Mouse (Mus musculus): ENCODE results near the gene Bahd1. TPM values are rescaled to one million over a fixed set of nuclear protein-coding genes. Genes with fewer than 3 reads are reported as not detected.

Bahd1 gene
- polyA plus RNA-seq, 1 experiment from 2014 or later = 6.5 TPM

GRCm38 (mm10) chr2:118876453-118876852 lies 23.7 kb upstream of the Bahd1 start:
- H3K4me2 ChIP-seq (ENCODE audit: low read length) = no peak overlapping the region
- H3K9ac ChIP-seq (replicated peaks; ENCODE audit: low read depth, low read length) = no peak overlapping the region
- ATAC-seq = no peak
- no peak overlapping the region for H3K4me3 ChIP-seq (replicated peaks; ENCODE audit: low read length)
- 92% methylated on average over 9 of the region's 9 CpGs for WGBS
- H3K9me3 ChIP-seq (ENCODE audit: control insufficient read depth, low read length) = no peaks in the 10 kb centered on the region
- H3K27me3 ChIP-seq (replicated peaks; ENCODE audit: control insufficient read depth, insufficient read depth, low read length) = no peaks in the 10 kb centered on the region
- H3K36me3 ChIP-seq (ENCODE audit: control insufficient read depth, insufficient read depth) = peaks cover 3% of the 10 kb centered on the region; the same call in 1 of the 2 replicates
- no peak overlapping the region for H3K27ac ChIP-seq (ENCODE audit: low read length)
- H3K4me1 ChIP-seq (replicated peaks; ENCODE audit: control insufficient read depth, insufficient read depth, low read length) = no peaks in the 10 kb centered on the region

- peaks cover 3% of the 10 kb centered on the region; the same call in 1 of the 2 replicates for H3K36me3 ChIP-seq (ENCODE audit: control insufficient read depth, insufficient read depth)
- 78% methylated on average over 4 of the region's 4 CpGs for WGBS
- peaks cover 2% of the 10 kb centered on the region; the same call in 1 of the 2 replicates for H3K27me3 ChIP-seq (replicated peaks; ENCODE audit: control insufficient read depth, insufficient read depth, low read length)
- no peak overlapping the region for H3K9ac ChIP-seq (replicated peaks; ENCODE audit: low read depth, low read length)
- H3K9me3 ChIP-seq (ENCODE audit: control insufficient read depth, low read length) = no peaks in the 10 kb centered on the region
- ATAC-seq = no peak
- H3K4me1 ChIP-seq (replicated peaks; ENCODE audit: control insufficient read depth, insufficient read depth, low read length) = peaks cover 5% of the 10 kb centered on the region
- H3K27ac ChIP-seq (ENCODE audit: low read length) = no peak overlapping the region
- no peak overlapping the region for H3K4me3 ChIP-seq (replicated peaks; ENCODE audit: low read length)
- no peak overlapping the region for H3K4me2 ChIP-seq (ENCODE audit: low read length)
These were observed 19.2 kb upstream of the Bahd1 start for GRCm38 (mm10) chr2:118881019-118881418.

GRCm38 (mm10) chr2:118881956-118882355 lies 18.2 kb upstream of the Bahd1 start:
- Histone ChIP-seq H3K9me3 (ENCODE audit: control insufficient read depth, low read length) (no peaks in the 10 kb centered on the region), H3K9ac (replicated peaks; ENCODE audit: low read depth, low read length) (no peak overlapping the region), H3K27me3 (replicated peaks; ENCODE audit: control insufficient read depth, insufficient read depth, low read length) (peaks cover 2% of the 10 kb centered on the region; the same call in 1 of the 2 replicates), H3K36me3 (ENCODE audit: control insufficient read depth, insufficient read depth) (no peaks in the 10 kb centered on the region; the same call in 1 of the 2 replicates), H3K4me3 (replicated peaks; ENCODE audit: low read length) (no peak overlapping the region), H3K4me2 (ENCODE audit: low read length) (no peak overlapping the region), H3K27ac (ENCODE audit: low read length) (no peak overlapping the region), H3K4me1 (replicated peaks; ENCODE audit: control insufficient read depth, insufficient read depth, low read length) (peaks cover 5% of the 10 kb centered on the region)
- no peak for ATAC-seq
- 84% methylated on average over 5 of the region's 5 CpGs for WGBS

- peaks cover 2% of the 10 kb centered on the region; the same call in 1 of the 2 replicates for H3K27me3 ChIP-seq (replicated peaks; ENCODE audit: control insufficient read depth, insufficient read depth, low read length)
- H3K36me3 ChIP-seq (ENCODE audit: control insufficient read depth, insufficient read depth) = no peaks in the 10 kb centered on the region
- peaks cover 9% of the 10 kb centered on the region for H3K4me1 ChIP-seq (replicated peaks; ENCODE audit: control insufficient read depth, insufficient read depth, low read length)
- peak; percentile 88 for ATAC-seq
- peak overlapping the region; percentile 82 for H3K4me2 ChIP-seq (ENCODE audit: low read length)
- no peaks in the 10 kb centered on the region for H3K9me3 ChIP-seq (ENCODE audit: control insufficient read depth, low read length)
- H3K4me3 ChIP-seq (replicated peaks; ENCODE audit: low read length) = peak overlapping the region; percentile 44
- WGBS = 3% methylated on average over 32 of the region's 32 CpGs
- H3K9ac ChIP-seq (replicated peaks; ENCODE audit: low read depth, low read length) = peak overlapping the region; percentile 66
- H3K27ac ChIP-seq (ENCODE audit: low read length) = no peak overlapping the region
These were observed 17.1 kb upstream of the Bahd1 start for GRCm38 (mm10) chr2:118882840-118883679.

GRCm38 (mm10) chr2:118887440-118887839 lies 12.7 kb upstream of the Bahd1 start:
- Histone ChIP-seq H3K4me3 (replicated peaks; ENCODE audit: low read length) (no peak overlapping the region), H3K4me2 (ENCODE audit: low read length) (no peak overlapping the region), H3K27ac (ENCODE audit: low read length) (no peak overlapping the region), H3K36me3 (ENCODE audit: control insufficient read depth, insufficient read depth) (no peaks in the 10 kb centered on the region), H3K9me3 (ENCODE audit: control insufficient read depth, low read length) (no peaks in the 10 kb centered on the region), H3K4me1 (replicated peaks; ENCODE audit: control insufficient read depth, insufficient read depth, low read length) (peaks cover 9% of the 10 kb centered on the region), H3K9ac (replicated peaks; ENCODE audit: low read depth, low read length) (no peak overlapping the region), H3K27me3 (replicated peaks; ENCODE audit: control insufficient read depth, insufficient read depth, low read length) (peaks cover 2% of the 10 kb centered on the region; the same call in 1 of the 2 replicates)
- 66% methylated on average over 13 of the region's 13 CpGs for WGBS
- no peak for ATAC-seq

GRCm38 (mm10) chr2:118887845-118888548 lies 12.2 kb upstream of the Bahd1 start:
- no peaks in the 10 kb centered on the region for H3K9me3 ChIP-seq (ENCODE audit: control insufficient read depth, low read length)
- H3K27me3 ChIP-seq (replicated peaks; ENCODE audit: control insufficient read depth, insufficient read depth, low read length) = peaks cover 4% of the 10 kb centered on the region
- H3K27ac ChIP-seq (ENCODE audit: low read length) = no peak overlapping the region
- H3K4me3 ChIP-seq (replicated peaks; ENCODE audit: low read length) = no peak overlapping the region
- peaks cover 8% of the 10 kb centered on the region for H3K4me1 ChIP-seq (replicated peaks; ENCODE audit: control insufficient read depth, insufficient read depth, low read length)
- no peak overlapping the region for H3K4me2 ChIP-seq (ENCODE audit: low read length)
- 27% methylated on average over 14 of the region's 14 CpGs for WGBS
- no peak overlapping the region for H3K9ac ChIP-seq (replicated peaks; ENCODE audit: low read depth, low read length)
- no peaks in the 10 kb centered on the region for H3K36me3 ChIP-seq (ENCODE audit: control insufficient read depth, insufficient read depth)
- no peak for ATAC-seq

- Histone ChIP-seq H3K9ac (replicated peaks; ENCODE audit: low read depth, low read length) (no peak overlapping the region), H3K9me3 (ENCODE audit: control insufficient read depth, low read length) (no peaks in the 10 kb centered on the region), H3K4me1 (replicated peaks; ENCODE audit: control insufficient read depth, insufficient read depth, low read length) (peaks cover 6% of the 10 kb centered on the region), H3K36me3 (ENCODE audit: control insufficient read depth, insufficient read depth) (no peaks in the 10 kb centered on the region), H3K27me3 (replicated peaks; ENCODE audit: control insufficient read depth, insufficient read depth, low read length) (peaks cover 22% of the 10 kb centered on the region), H3K4me3 (replicated peaks; ENCODE audit: low read length) (no peak overlapping the region), H3K4me2 (ENCODE audit: low read length) (no peak overlapping the region), H3K27ac (ENCODE audit: low read length) (no peak overlapping the region)
- no peak for ATAC-seq
- 91% methylated on average over 4 of the region's 4 CpGs for WGBS
These were observed 9.0 kb upstream of the Bahd1 start for GRCm38 (mm10) chr2:118891173-118891572.

- H3K27me3 ChIP-seq (replicated peaks; ENCODE audit: control insufficient read depth, insufficient read depth, low read length) = peaks cover 58% of the 10 kb centered on the region
- no peak for ATAC-seq
These were observed 3.9 kb upstream of the Bahd1 start for GRCm38 (mm10) chr2:118895990-118896913.

More at GRCm38 (mm10) chr2:118895990-118896913, 3.9 kb upstream of the Bahd1 start:
- peaks cover 30% of the 10 kb centered on the region for H3K4me1 ChIP-seq (replicated peaks; ENCODE audit: control insufficient read depth, insufficient read depth, low read length)
- no peaks in the 10 kb centered on the region for H3K36me3 ChIP-seq (ENCODE audit: control insufficient read depth, insufficient read depth)
- no peaks in the 10 kb centered on the region for H3K9me3 ChIP-seq (ENCODE audit: control insufficient read depth, low read length)
- H3K27ac ChIP-seq (ENCODE audit: low read length) = no peak overlapping the region
- peak overlapping the region; percentile 55 for H3K9ac ChIP-seq (replicated peaks; ENCODE audit: low read depth, low read length)
- WGBS = 1% methylated on average over 37 of the region's 38 CpGs
- peak overlapping the region; percentile 50 for H3K4me3 ChIP-seq (replicated peaks; ENCODE audit: low read length)
- peak overlapping the region; percentile 80 for H3K4me2 ChIP-seq (ENCODE audit: low read length)
